Mouse (Mus musculus) forebrain, embryonic 11.5 days (tissue): ENCODE measurements at regions not wholly inside any gene's neighbourhood (a gene's known extent, or its start where the extent isn't known, plus 50 kb on each side); places are given as distances from the start of the nearest gene placed in this dataset.

Source experiments
- ATAC-seq: fragments of 200-750 bp; cut with Nextera tagmentation; replicated peaks from 2 replicates; pipeline ENCODE4 v1.8.0; 2017; ENCODE audit warnings: moderate TSS enrichment; ENCODE audit not compliant: low FRiP score
- DNase-seq: peaks from one replicate; pipeline ENCODE4 v3.0.0-alpha.2; 2017; ENCODE audit warnings: low spot score
- H3K27ac ChIP-seq: fragments of 300-500 bp; sonication (generic); 2 replicates; pipeline ENCODE4 v1.5.1; 2014; ENCODE audit warnings: low read depth, low read length
- H3K27me3 ChIP-seq: fragments of 300-500 bp; sonication (generic); 2 replicates; pipeline ENCODE4 v1.6.1; 2014; ENCODE audit warnings: mild to moderate bottlenecking, low read length, mixed read lengths; ENCODE audit not compliant: control insufficient read depth, insufficient read depth
- H3K36me3 ChIP-seq: fragments of 300-500 bp; sonication (generic); 2 replicates; pipeline ENCODE4 v1.6.1; 2014; ENCODE audit warnings: mild to moderate bottlenecking, low read length, moderate library complexity, mixed read lengths; ENCODE audit not compliant: control insufficient read depth, insufficient read depth
- H3K4me1 ChIP-seq: fragments of 300-500 bp; sonication (generic); replicated peaks from 2 replicates; pipeline ENCODE4 v1.6.1; 2014; ENCODE audit warnings: low read length, mixed read lengths; ENCODE audit not compliant: control insufficient read depth, insufficient read depth
- H3K4me2 ChIP-seq: fragments of 300-500 bp; sonication (generic); 2 replicates; pipeline ENCODE4 v1.6.1; 2014; ENCODE audit warnings: low read depth, mild to moderate bottlenecking, low read length, moderate library complexity, mixed read lengths; ENCODE audit not compliant: severe bottlenecking
- H3K4me3 ChIP-seq: fragments of 300-500 bp; sonication (generic); 2 replicates; pipeline ENCODE4 v1.5.1; 2014; ENCODE audit warnings: low read depth, low read length
- H3K9ac ChIP-seq: fragments of 300-500 bp; sonication (generic); 2 replicates; pipeline ENCODE4 v1.6.1; 2014; ENCODE audit warnings: low read length
- H3K9me3 ChIP-seq: fragments of 300-500 bp; sonication (generic); 2 replicates; pipeline ENCODE4 v1.6.1; 2016; ENCODE audit warnings: low read length, mixed read lengths; ENCODE audit not compliant: control insufficient read depth
- WGBS: fragments of 180-500 bp; shearing (Covaris S2); extraction: QIAGEN DNeasy Blood & Tissue Kit; methylation state at CpG from one replicate; pipeline ENCODE4 v1.1.7; 2014; 5-methylcytosine and 5-hydroxymethylcytosine counted together

GRCm38 (mm10) chr4:81962586-81962985 lies 520.0 kb upstream of the Mpdz start:
- Histone ChIP-seq H3K9ac (no peak overlapping the region), H3K9me3 (no peaks in the 10 kb centered on the region), H3K4me1 (peaks cover under 1% of the 10 kb centered on the region), H3K4me3 (no peak overlapping the region), H3K27ac (no peak overlapping the region), H3K27me3 (no peaks in the 10 kb centered on the region), H3K4me2 (no peak overlapping the region), H3K36me3 (no peaks in the 10 kb centered on the region)
- no peak for DNase-seq
- no peak for ATAC-seq
- 76% methylated on average over 5 of the region's 5 CpGs for WGBS

- Histone ChIP-seq H3K4me2 (no peak overlapping the region), H3K27ac (no peak overlapping the region), H3K4me3 (no peak overlapping the region), H3K9ac (no peak overlapping the region), H3K9me3 (no peaks in the 10 kb centered on the region), H3K27me3 (no peaks in the 10 kb centered on the region), H3K36me3 (no peaks in the 10 kb centered on the region), H3K4me1 (peaks cover 5% of the 10 kb centered on the region)
- DNase-seq (peak; percentile 49), ATAC-seq (peak; percentile 23; the same call in 1 of the 2 replicates)
- WGBS = 47% methylated on average over 16 of the region's 16 CpGs
These were observed 518.2 kb upstream of the Mpdz start for GRCm38 (mm10) chr4:81960552-81961534.

- H3K4me1 ChIP-seq = peaks cover 5% of the 10 kb centered on the region
- peak; percentile 60 for DNase-seq
- peak; percentile 85 for ATAC-seq
- H3K27me3 ChIP-seq = no peaks in the 10 kb centered on the region
- peak overlapping the region; percentile 12; the same call in 1 of the 2 replicates for H3K27ac ChIP-seq
- H3K4me3 ChIP-seq = no peak overlapping the region
- no peaks in the 10 kb centered on the region for H3K9me3 ChIP-seq
- H3K9ac ChIP-seq = no peak overlapping the region
- WGBS = 28% methylated on average over 6 of the region's 6 CpGs
- H3K36me3 ChIP-seq = no peaks in the 10 kb centered on the region
- H3K4me2 ChIP-seq = no peak overlapping the region
These were observed 514.5 kb upstream of the Mpdz start for GRCm38 (mm10) chr4:81956926-81957694.

- Histone ChIP-seq H3K9ac (no peak overlapping the region), H3K36me3 (no peaks in the 10 kb centered on the region), H3K9me3 (no peaks in the 10 kb centered on the region), H3K4me1 (peaks cover 5% of the 10 kb centered on the region), H3K4me3 (no peak overlapping the region), H3K27me3 (no peaks in the 10 kb centered on the region), H3K4me2 (no peak overlapping the region), H3K27ac (no peak overlapping the region)
- 71% methylated on average over 4 of the region's 4 CpGs for WGBS
- ATAC-seq (no peak), DNase-seq (no peak)
These were observed 510.4 kb upstream of the Mpdz start for GRCm38 (mm10) chr4:81953023-81953422.

GRCm38 (mm10) chr4:81937384-81937783 lies 494.8 kb upstream of the Mpdz start:
- DNase-seq (no peak), ATAC-seq (no peak)
- no peak overlapping the region for H3K4me2 ChIP-seq
- H3K9ac ChIP-seq = no peak overlapping the region
- WGBS = 79% methylated on average over 5 of the region's 5 CpGs
- no peaks in the 10 kb centered on the region for H3K9me3 ChIP-seq
- no peaks in the 10 kb centered on the region for H3K27me3 ChIP-seq
- no peak overlapping the region for H3K4me3 ChIP-seq
- no peaks in the 10 kb centered on the region for H3K36me3 ChIP-seq
- no peaks in the 10 kb centered on the region for H3K4me1 ChIP-seq
- no peak overlapping the region for H3K27ac ChIP-seq

- no peaks in the 10 kb centered on the region for H3K9me3 ChIP-seq
- H3K4me1 ChIP-seq = no peaks in the 10 kb centered on the region; the same call in 1 of the 2 replicates
- H3K27me3 ChIP-seq = no peaks in the 10 kb centered on the region
- H3K4me3 ChIP-seq = no peak overlapping the region
- no peak overlapping the region for H3K4me2 ChIP-seq
- WGBS = 90% methylated on average over 1 of the region's 1 CpGs
- H3K9ac ChIP-seq = no peak overlapping the region
- no peak for ATAC-seq
- no peak overlapping the region for H3K27ac ChIP-seq
- H3K36me3 ChIP-seq = no peaks in the 10 kb centered on the region
- DNase-seq = no peak
These were observed 488.3 kb upstream of the Mpdz start for GRCm38 (mm10) chr4:81930956-81931355.

- DNase-seq = no peak
These were observed 486.1 kb upstream of the Mpdz start for GRCm38 (mm10) chr4:81928581-81929244.

GRCm38 (mm10) chr4:81927176-81927714 lies 484.6 kb upstream of the Mpdz start:
- Histone ChIP-seq H3K9me3 (no peaks in the 10 kb centered on the region), H3K4me2 (no peak overlapping the region), H3K27me3 (no peaks in the 10 kb centered on the region), H3K9ac (no peak overlapping the region), H3K4me3 (no peak overlapping the region), H3K4me1 (no peaks in the 10 kb centered on the region; the same call in 1 of the 2 replicates), H3K27ac (no peak overlapping the region), H3K36me3 (no peaks in the 10 kb centered on the region)
- 86% methylated on average over 2 of the region's 2 CpGs for WGBS
- ATAC-seq = no peak
- DNase-seq = no peak

More at GRCm38 (mm10) chr4:81928581-81929244, 486.1 kb upstream of the Mpdz start:
- H3K4me1 ChIP-seq = no peaks in the 10 kb centered on the region; the same call in 1 of the 2 replicates
- H3K27me3 ChIP-seq = no peaks in the 10 kb centered on the region
- H3K36me3 ChIP-seq = no peaks in the 10 kb centered on the region
- H3K4me3 ChIP-seq = no peak overlapping the region
- no peak overlapping the region for H3K9ac ChIP-seq
- no peak overlapping the region for H3K4me2 ChIP-seq
- no peaks in the 10 kb centered on the region for H3K9me3 ChIP-seq
- WGBS = 50% methylated on average over 9 of the region's 9 CpGs
- ATAC-seq = no peak
- no peak overlapping the region for H3K27ac ChIP-seq
